Mouse (Mus musculus) left cerebral cortex, adult 6 months (tissue): ENCODE data around the gene Olfr1186. TPM values are rescaled to one million over a fixed set of nuclear protein-coding genes. Genes with fewer than 3 reads are reported as not detected.

ENCODE experiments used
- long read RNA-seq, 2 experiments: library from polyadenylated mRNA; unstranded; transcript quantifications; one replicate each; pipeline ENCODE4 v2.0.0; 2019 to 2020
- polyA plus RNA-seq: library from polyadenylated mRNA; unstranded; fragments of <200 nt; fragmentation: Nextera tagmentation; gene quantifications from 2 replicates; pipeline ENCODE4 v1.2.3, GENCODE M21; 2021

Olfr1186 gene
- polyA plus RNA-seq: not detected in 2 replicates
- long read RNA-seq, experiment 1: 0 reads
- long read RNA-seq, experiment 2: 0 reads

GRCm38 (mm10) chr2:88518251-88518650 lies at the start of gene Olfr1186:
Gene Olfr1186 (plus strand): TSS chr2:88518551.

GRCm38 (mm10) chr2:88483298-88483697 lies 35.1 kb upstream of the Olfr1186 start, which contains the start of gene Olfr1184:
Gene Olfr1184 (plus strand): TSS chr2:88483598.

GRCm38 (mm10) chr2:88493020-88493419 lies 25.3 kb upstream of the Olfr1186 start, which contains the start of gene Olfr1185-ps1:
Gene Olfr1185-ps1 (plus strand): TSS chr2:88493320.

DNA sequence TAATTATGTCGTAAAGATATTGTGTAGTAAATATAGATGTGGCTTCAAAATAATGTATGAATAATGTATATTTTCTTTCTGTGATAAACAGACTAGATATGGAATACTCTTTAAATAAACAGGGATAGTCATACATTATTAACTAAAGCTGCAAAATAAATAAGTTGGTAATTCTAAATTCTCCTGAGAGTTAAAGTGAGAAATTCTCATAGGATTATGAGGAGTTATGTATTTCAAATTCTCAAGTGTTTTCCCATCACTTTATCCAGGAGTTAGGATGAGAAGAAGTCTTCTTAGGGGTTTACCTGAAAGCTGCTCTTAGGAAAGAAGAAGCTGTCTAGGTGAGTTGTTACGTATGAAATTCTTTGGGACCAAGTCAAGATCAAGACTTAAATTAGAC lies 38.3 kb downstream of the Olfr1186 start, which contains the start of gene Olfr1188:
Gene Olfr1188, plus strand, starts transcription at position 301 of the 400 bp plus-strand sequence.

Other genes starting within 250 kb of the Olfr1186 start
- gene Olfr1173, start 238.7 kb upstream of the Olfr1186 start, polyA plus RNA-seq: not detected in 2 replicates
- not detected in 2 replicates for gene Olfr1174-ps, start 203.4 kb upstream of the Olfr1186 start, polyA plus RNA-seq
- not detected in 2 replicates for gene Olfr1175-ps, start 191.3 kb upstream of the Olfr1186 start, polyA plus RNA-seq
- gene Olfr1176, start 181.8 kb upstream of the Olfr1186 start, polyA plus RNA-seq: not detected in 2 replicates
- not detected in 2 replicates for gene Olfr1177-ps, start 172.1 kb upstream of the Olfr1186 start, polyA plus RNA-seq
- not detected in 2 replicates for gene Olfr1178, start 131.5 kb upstream of the Olfr1186 start, polyA plus RNA-seq
- not detected in 2 replicates for gene Olfr1179, start 112.1 kb upstream of the Olfr1186 start, polyA plus RNA-seq
- gene Olfr1180, start 99.4 kb upstream of the Olfr1186 start, polyA plus RNA-seq: not detected in 2 replicates
- not detected in 2 replicates for gene Olfr1181, start 92.4 kb upstream of the Olfr1186 start, polyA plus RNA-seq
- not detected in 2 replicates for gene Gm13757, start 69.4 kb upstream of the Olfr1186 start, polyA plus RNA-seq
- gene Olfr1183, start 63.7 kb upstream of the Olfr1186 start, polyA plus RNA-seq: 0.01 TPM in 1 of 2 replicates, not detected in the other
- gene Olfr1184, start 35.0 kb upstream of the Olfr1186 start, polyA plus RNA-seq: not detected in 2 replicates
- gene Olfr1185-ps1, start 25.2 kb upstream of the Olfr1186 start, polyA plus RNA-seq: not detected in 2 replicates
- not detected in 2 replicates for gene Olfr1188, start 38.4 kb downstream of the Olfr1186 start, polyA plus RNA-seq
- not detected in 2 replicates for gene Olfr1189, start 67.9 kb downstream of the Olfr1186 start, polyA plus RNA-seq
- not detected in 2 replicates for gene Olfr1191-ps1, start 122.0 kb downstream of the Olfr1186 start, polyA plus RNA-seq
- gene Olfr1192-ps1, start 130.0 kb downstream of the Olfr1186 start, polyA plus RNA-seq: not detected in 2 replicates
- not detected in 2 replicates for gene Olfr1193, start 157.1 kb downstream of the Olfr1186 start, polyA plus RNA-seq
- gene Olfr1195, start 170.6 kb downstream of the Olfr1186 start, polyA plus RNA-seq: not detected in 2 replicates
- gene Olfr1196, start 186.0 kb downstream of the Olfr1186 start, polyA plus RNA-seq: not detected in 2 replicates
- gene Olfr1197, start 213.8 kb downstream of the Olfr1186 start, polyA plus RNA-seq: not detected in 2 replicates
- not detected in 2 replicates for gene Olfr1198, start 232.8 kb downstream of the Olfr1186 start, polyA plus RNA-seq
- gene Olfr1199, start 241.9 kb downstream of the Olfr1186 start, polyA plus RNA-seq: not detected in 2 replicates